ENCODE assay signal across 11 mouse cellular contexts in genomic region chr2:166667790-166668695, GRCm38 (mm10). TPM values are rescaled to one million over a fixed set of nuclear protein-coding genes. Genes with fewer than 3 reads are reported as not detected.
DNase-seq lines count a peak whose midpoint lies in the region; ATAC-seq and TF ChIP-seq lines count a peak whose summit lies in the region.
"Had no signal": no experiment of that assay in that cellular context is flagged by ENCODE, and none has a peak within 500 bp of the region (broad histone marks: within the 10 kb centered on the region; RNA-seq: fewer than 3 reads in every experiment).

No protein-coding gene starts in this region.

- peaks cover 78% of the 10 kb centered on the region for H3K4me1 ChIP-seq in hindbrain, embryonic 15.5 days (replicated peaks)

- peak overlapping the region; percentile 4; the same call in 1 of the 2 replicates for H3K4me3 ChIP-seq in gastrocnemius, adult 2 months
- H3K4me3 ChIP-seq in hindbrain, embryonic 15.5 days: no peak overlapping the region
- H3K4me3 ChIP-seq: embryonic facial prominence, embryonic 13.5 days had no signal

- DNase-seq in gastrocnemius, adult 2 months: peak; percentile 57
- DNase-seq in gastrocnemius, adult 8-10 months (ENCODE audit: low spot score in 2 of 2): no peak
- peak; percentile 8 for DNase-seq in thymus, postnatal 0 days (ENCODE audit: low spot score)
- no peak for DNase-seq in thymus, postnatal 25 days
- DNase-seq in skeletal muscle tissue, adult 2 months (ENCODE audit: low read depth, low spot score): peak; percentile 39
- DNase-seq in testis, postnatal 10 days (ENCODE audit: low spot score): no peak
- no peak for DNase-seq in cerebellum, postnatal 25 days
- DNase-seq: adrenal gland, adult 2 months had no signal

- peak; percentile 39; the same call in 1 of the 2 replicates for ATAC-seq in hindbrain, embryonic 15.5 days (ENCODE audit: low FRiP score, low read depth)

- H3K4me2 ChIP-seq in hindbrain, embryonic 15.5 days: 0 out of 2 replicates have a peak overlapping the region, but pooled peaks have one; percentile 14
- H3K4me2 ChIP-seq: embryonic facial prominence, embryonic 13.5 days had no signal

- no peak overlapping the region for H3K9ac ChIP-seq in hindbrain, embryonic 15.5 days
- H3K9ac ChIP-seq: embryonic facial prominence, embryonic 13.5 days had no signal

- intact Hi-C loops in gastrocnemius, adult 2 months (cut with DNase I): no loop called here

- no peaks in the 10 kb centered on the region for H3K9me3 ChIP-seq in hindbrain, embryonic 15.5 days
- H3K9me3 ChIP-seq: embryonic facial prominence, embryonic 13.5 days had no signal

- H3K27me3 ChIP-seq in hindbrain, embryonic 15.5 days: no peaks in the 10 kb centered on the region
- H3K27me3 ChIP-seq: embryonic facial prominence, embryonic 13.5 days had no signal

- 23% methylated on average over 22 of the region's 22 CpGs for WGBS in hindbrain, embryonic 15.5 days

- no peak for TF ChIP-seq CTCF in gastrocnemius, adult 2 months (IDR thresholded peaks at IDR 0.05)

- peak overlapping the region; percentile 68 for H3K27ac ChIP-seq in gastrocnemius, adult 2 months
- peak overlapping the region; percentile 59 for H3K27ac ChIP-seq in hindbrain, embryonic 15.5 days (replicated peaks)
- H3K27ac ChIP-seq: embryonic facial prominence, embryonic 13.5 days; kidney, postnatal 0 days had no signal

- no peaks in the 10 kb centered on the region for H3K36me3 ChIP-seq in hindbrain, embryonic 15.5 days
- H3K36me3 ChIP-seq: embryonic facial prominence, embryonic 13.5 days had no signal

RNA-seq across cellular contexts. Expression of gene Prex1, which starts 45.6 kb away (rescaled TPM):
- total RNA-seq in gastrocnemius, adult 2 months (2021): 1 to 10 TPM; 3.0 to 5.2 TPM
- total RNA-seq in gastrocnemius, adult 8-10 months (2022): 1 to 10 TPM; 3.2 to 3.8 (median 3.4) TPM
- 41.9 and 49.8 TPM in 2 replicates for polyA plus RNA-seq in thymus, postnatal 0 days (2015; fragmentation: Nextera tagmentation; extraction: Ambion mirVana)
- 27.0 and 27.4 TPM in 2 replicates for polyA plus RNA-seq in hindbrain, embryonic 15.5 days (2015; fragmentation: Nextera tagmentation; extraction: Ambion mirVana)

Comparison
In these comparisons a context has a peak if more than half of its experiments do, and no peak if none do; other contexts are left out.
1. DNase-seq: peak in gastrocnemius, adult 2 months (single experiment), thymus, postnatal 0 days (single experiment) and skeletal muscle tissue, adult 2 months (single experiment); none in gastrocnemius, adult 8-10 months (0 of 2), thymus, postnatal 25 days (single experiment), testis, postnatal 10 days (single experiment) and cerebellum, postnatal 25 days (0 of 2).